Comparison of ENCODE assay signal across 13 mouse cellular contexts in genomic region chr1:92348353-92349005, GRCm38 (mm10).
DNase-seq lines count a peak whose midpoint lies in the region; ATAC-seq and TF ChIP-seq lines count a peak whose summit lies in the region.
"Had no signal": no experiment of that assay in that cellular context is flagged by ENCODE, and none has a peak within 500 bp of the region (broad histone marks: within the 10 kb centered on the region; RNA-seq: fewer than 3 reads in every experiment).

No protein-coding gene starts in this region.

- no peaks in the 10 kb centered on the region for H3K79me2 ChIP-seq in C2C12 (ENCODE audit: control insufficient read depth, insufficient read depth)

- no peak for ATAC-seq in embryonic facial prominence, embryonic 11.5 days (replicated peaks; ENCODE audit: insufficient number of reproducible peaks, low FRiP score, low TSS enrichment, low read depth)

- H3K4me1 ChIP-seq in ES-E14 (ENCODE audit: control insufficient read depth in 2 of 2, insufficient read depth in 2 of 2, low read length in 2 of 2, poor library complexity in 1 of 2): peaks cover 6 to 18% of the 10 kb centered on the region in 2 experiments; a peak in 2 of 4 replicates
- H3K4me1 ChIP-seq in embryonic facial prominence, embryonic 11.5 days (ENCODE audit: control insufficient read depth, insufficient read depth, low read length): no peaks in the 10 kb centered on the region; the same call in 1 of the 2 replicates
- H3K4me1 ChIP-seq: kidney, embryonic 15.5 days had no signal

- H3K4me2 ChIP-seq in embryonic facial prominence, embryonic 11.5 days (ENCODE audit: low read depth, low read length): no peak overlapping the region
- H3K4me2 ChIP-seq: hindbrain, embryonic 12.5 days; kidney, embryonic 15.5 days; midbrain, embryonic 12.5 days had no signal

- no peaks in the 10 kb centered on the region for H3K79me3 ChIP-seq in C2C12 (ENCODE audit: low read depth)

- H3K27ac ChIP-seq in ES-E14 (ENCODE audit: insufficient read depth, low read depth, low read length, poor library complexity, severe bottlenecking): peak overlapping the region; percentile 89
- H3K27ac ChIP-seq in embryonic facial prominence, embryonic 11.5 days (replicated peaks; ENCODE audit: low read depth, low read length): no peak overlapping the region
- H3K27ac ChIP-seq: hindbrain, embryonic 12.5 days; kidney, embryonic 15.5 days; left cerebral cortex, adult 2 months; liver, embryonic 14.5 days; midbrain, embryonic 12.5 days had no signal

- H3K27me3 ChIP-seq in C2C12 (ENCODE audit: control insufficient read depth, insufficient read depth, insufficient read length): no peaks in the 10 kb centered on the region
- no peaks in the 10 kb centered on the region for H3K27me3 ChIP-seq in embryonic facial prominence, embryonic 11.5 days (ENCODE audit: control insufficient read depth, insufficient read depth, low read length)
- H3K27me3 ChIP-seq: kidney, embryonic 15.5 days; midbrain, embryonic 12.5 days had no signal

- H3K9me3 ChIP-seq in ES-E14 (ENCODE audit: control insufficient read depth, insufficient read depth, low read depth, low read length): no peaks in the 10 kb centered on the region
- H3K9me3 ChIP-seq in embryonic facial prominence, embryonic 11.5 days (replicated peaks; ENCODE audit: control insufficient read depth, low read length): no peaks in the 10 kb centered on the region
- H3K9me3 ChIP-seq: hindbrain, embryonic 12.5 days; kidney, embryonic 15.5 days; midbrain, embryonic 12.5 days had no signal

- peak; percentile 87 for DNase-seq in gastrocnemius, adult 18-20 months (ENCODE audit: low spot score)
- no peak for DNase-seq in gastrocnemius, postnatal 10 days
- DNase-seq in ES-E14 (ENCODE audit: low read depth, low spot score) (no peak), adipocyte (ENCODE audit: low spot score) (no peak)
- peak; percentile 10 for DNase-seq in embryonic facial prominence, embryonic 11.5 days (ENCODE audit: low spot score)
- no peak for DNase-seq in right cerebral cortex, postnatal 4 days
- DNase-seq in neural tube, embryonic 10.5 days (ENCODE audit: extremely low spot score, low spot score): no peak

- 49% methylated on average over 17 of the region's 17 CpGs for WGBS in embryonic facial prominence, embryonic 11.5 days

- H3K36me3 ChIP-seq in C2C12 (ENCODE audit: control insufficient read depth, insufficient read depth) (no peaks in the 10 kb centered on the region), ES-E14 (ENCODE audit: control insufficient read depth, insufficient read depth, low read length, poor library complexity, severe bottlenecking) (no peaks in the 10 kb centered on the region; the same call in 1 of the 2 replicates)
- H3K36me3 ChIP-seq in embryonic facial prominence, embryonic 11.5 days (replicated peaks; ENCODE audit: control insufficient read depth, insufficient read depth, low read depth, low read length): no peaks in the 10 kb centered on the region
- H3K36me3 ChIP-seq: hindbrain, embryonic 12.5 days; kidney, embryonic 15.5 days; midbrain, embryonic 12.5 days had no signal

- no peak overlapping the region for H3K4me3 ChIP-seq in C2C12 (ENCODE audit: insufficient read depth, poor library complexity, severe bottlenecking)
- H3K4me3 ChIP-seq in ES-E14 (ENCODE audit: insufficient read depth in 1 of 2, low read depth in 1 of 2, low read length in 2 of 2, poor library complexity in 1 of 2, severe bottlenecking in 1 of 2): peak overlapping the region; percentile 27 to 39
- H3K4me3 ChIP-seq in embryonic facial prominence, embryonic 11.5 days (ENCODE audit: low read depth, low read length): no peak overlapping the region
- H3K4me3 ChIP-seq: hindbrain, embryonic 12.5 days; kidney, embryonic 15.5 days; left cerebral cortex, adult 2 months; midbrain, embryonic 12.5 days had no signal

- in situ Hi-C loops in ES-E14 (cut with MboI; ENCODE audit: low sequenced_read_pairs in 2 of 2, unreplicated experiment in 2 of 2): no loop called here

- H3K9ac ChIP-seq in ES-E14 (ENCODE audit: insufficient read depth, low read depth, low read length, poor library complexity, severe bottlenecking): peak overlapping the region; percentile 41; the same call in 1 of the 2 replicates
- no peak overlapping the region for H3K9ac ChIP-seq in embryonic facial prominence, embryonic 11.5 days (replicated peaks; ENCODE audit: low read length)
- H3K9ac ChIP-seq: hindbrain, embryonic 12.5 days; kidney, embryonic 15.5 days; liver, embryonic 14.5 days; midbrain, embryonic 12.5 days had no signal

- H3ac ChIP-seq in C2C12 (ENCODE audit: control insufficient read depth, insufficient read length, low read depth): no peak overlapping the region

- TF ChIP-seq CTCF in C2C12 (IDR thresholded peaks at IDR 0.05; ENCODE audit: control insufficient read depth, insufficient read depth, insufficient read length): no peak

TF ChIP-seq in C2C12, 6 proteins besides CTCF, POLR2A, EP300 and RAD21:
- no peak for TF ChIP-seq MYOG (IDR thresholded peaks at IDR 0.05; ENCODE audit: control insufficient read depth, extremely low read depth, insufficient read length)
- TF ChIP-seq MAX (IDR thresholded peaks at IDR 0.05): no peak
- TF ChIP-seq CEBPB (IDR thresholded peaks at IDR 0.05; ENCODE audit: low read depth): no peak
- peak; percentile 83 for TF ChIP-seq USF1 (IDR thresholded peaks at IDR 0.05; ENCODE audit: low read depth)
- TF ChIP-seq MYOD1 (IDR thresholded peaks at IDR 0.05; ENCODE audit: control insufficient read depth, insufficient read length, low read depth): peak; percentile 72
- no peak for TF ChIP-seq FOSL1 (IDR thresholded peaks at IDR 0.05; ENCODE audit: insufficient read depth, low read length, poor library complexity, severe bottlenecking)

TF ChIP-seq in ES-E14, 5 proteins besides CTCF, POLR2A, EP300 and RAD21:
- TF ChIP-seq ZNF384 (IDR thresholded peaks at IDR 0.05; ENCODE audit: low read depth, low read length) (no peak), HCFC1 (IDR thresholded peaks at IDR 0.05; ENCODE audit: borderline replicate concordance, insufficient read depth, low read length) (no peak), CHD2 (IDR thresholded peaks at IDR 0.05; ENCODE audit: low read depth, low read length) (no peak), MAFK (IDR thresholded peaks at IDR 0.05; ENCODE audit: insufficient read depth, low read depth, low read length) (peak; percentile 86)

Comparison
In these comparisons a context has a peak if more than half of its experiments do, and no peak if none do; other contexts are left out.
1. DNase-seq: peak in gastrocnemius, adult 18-20 months (single experiment) and embryonic facial prominence, embryonic 11.5 days (single experiment); none in gastrocnemius, postnatal 10 days (single experiment), ES-E14 (single experiment), right cerebral cortex, postnatal 4 days (single experiment), adipocyte (single experiment) and neural tube, embryonic 10.5 days (single experiment).
2. H3K4me3 ChIP-seq: peak in ES-E14 (2 of 2); none in C2C12 (single experiment) and embryonic facial prominence, embryonic 11.5 days (single experiment).